Mouse (Mus musculus): ENCODE results near the gene Gk5.
"Not testable (repeated sequence)": the region's sequence is repeated elsewhere in the genome, so short reads cannot be mapped to it uniquely, and the experiment has no call there.

DNA sequence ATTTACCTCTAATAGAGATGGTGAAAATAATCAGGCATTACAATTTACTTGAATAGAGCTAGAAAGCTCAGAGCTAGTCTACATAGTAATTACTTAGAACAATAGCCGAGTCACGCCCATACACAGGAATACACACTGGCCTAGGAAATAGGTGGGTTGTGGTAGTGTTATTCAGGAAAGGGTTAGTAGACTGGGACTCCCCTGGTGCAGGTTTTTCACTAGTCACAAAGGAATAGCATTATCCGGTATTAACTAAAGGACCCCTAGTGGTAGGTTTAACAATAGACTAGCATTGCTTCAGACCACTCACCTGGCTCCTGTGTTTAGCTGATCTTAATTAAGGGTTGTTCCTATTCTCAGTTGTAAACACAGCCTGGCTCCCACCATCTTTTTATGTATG, 30.7 kb upstream of the Gk5 start:
- TF ChIP-seq CTCF (conservative IDR thresholded peaks at IDR 0.05; ENCODE audit: low read length); POU5F1 (IDR thresholded peaks at IDR 0.05; ENCODE audit: borderline replicate concordance, low read length): not testable (repeated sequence)
- TF ChIP-seq NANOG (IDR thresholded peaks at IDR 0.05; ENCODE audit: borderline replicate concordance, low read length) = 0 out of 2 replicates have a peak, but pooled peaks have one; percentile 15

Data from E14TG2a.4 (cell line).